Mouse (Mus musculus): Measurements from ENCODE around the gene Plekha1. TPM values are rescaled to one million over a fixed set of nuclear protein-coding genes. Genes with fewer than 3 reads are reported as not detected.
A peak's percentile ranks its signal among the peaks of the same experiment; 100 is the strongest.

Gene Plekha1
- total and polyA plus RNA-seq, 2 experiments from 2014 or later = 51.7 to 94.4 TPM

GRCm38 (mm10) chr7:130959868-130960267 is 94.3 kb downstream of the Plekha1 start:
- Histone ChIP-seq H3K4me2 (ENCODE audit: low read depth, low read length, poor library complexity, severe bottlenecking) (no peak overlapping the region), H3K4me3 (ENCODE audit: low read depth, low read length) (no peak overlapping the region), H3K9me3 (ENCODE audit: low read length) (no peaks in the 10 kb centered on the region), H3K9ac (replicated peaks; ENCODE audit: low read length, poor library complexity, severe bottlenecking) (no peak overlapping the region), H3K27me3 (ENCODE audit: insufficient read depth, low read length) (no peaks in the 10 kb centered on the region), H3K36me3 (ENCODE audit: insufficient read depth, low read length) (no peaks in the 10 kb centered on the region), H3K27ac (ENCODE audit: low read depth, low read length) (no peak overlapping the region), H3K4me1 (ENCODE audit: insufficient read depth, low read length) (no peaks in the 10 kb centered on the region)
- WGBS = 53% methylated on average over 7 of the region's 7 CpGs
- ATAC-seq (ENCODE audit: low FRiP score) (no peak), DNase-seq (ENCODE audit: low spot score) (peak; percentile 74)
- TF ChIP-seq CTCF (IDR thresholded peaks at IDR 0.05) = no peak

DNA sequence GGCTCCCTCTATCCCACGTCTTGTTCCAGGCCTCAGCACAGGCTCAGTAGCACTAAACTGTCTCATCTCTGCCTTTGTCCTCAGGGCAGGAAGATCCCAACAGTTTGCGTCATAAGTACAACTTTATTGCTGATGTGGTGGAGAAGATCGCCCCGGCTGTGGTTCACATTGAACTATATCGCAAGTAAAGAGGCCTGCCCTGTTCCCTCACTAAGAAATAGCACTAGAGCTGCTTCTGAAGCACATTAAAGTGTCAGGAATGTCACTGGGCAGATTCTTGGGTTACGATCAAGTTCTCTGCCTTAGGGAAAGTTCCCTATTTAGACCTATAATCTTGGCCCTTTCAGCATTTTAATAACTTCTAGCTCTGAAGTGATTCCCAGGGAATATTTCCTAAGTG is 95.9 kb downstream of the Plekha1 start:
- H3K4me3 ChIP-seq (ENCODE audit: low read depth, low read length) = no peak overlapping the region
- TF ChIP-seq CTCF (IDR thresholded peaks at IDR 0.05) = no peak
- H3K4me1 ChIP-seq (ENCODE audit: insufficient read depth, low read length) = no peaks in the 10 kb centered on the region
- no peak overlapping the region for H3K9ac ChIP-seq (replicated peaks; ENCODE audit: low read length, poor library complexity, severe bottlenecking)
- no peak overlapping the region for H3K4me2 ChIP-seq (ENCODE audit: low read depth, low read length, poor library complexity, severe bottlenecking)
- H3K36me3 ChIP-seq (ENCODE audit: insufficient read depth, low read length) = no peaks in the 10 kb centered on the region
- H3K9me3 ChIP-seq (ENCODE audit: low read length) = no peaks in the 10 kb centered on the region
- ATAC-seq (ENCODE audit: low FRiP score) (no peak), DNase-seq (ENCODE audit: low spot score) (no peak)
- no peaks in the 10 kb centered on the region for H3K27me3 ChIP-seq (ENCODE audit: insufficient read depth, low read length)
- WGBS = 85% methylated on average over 6 of the region's 6 CpGs
- no peak overlapping the region for H3K27ac ChIP-seq (ENCODE audit: low read depth, low read length)

Small RNA genes lying within 50 kb of the gene (microRNA-seq; reads per million reads assigned to microRNA genes)
- 1.3 reads per million for gene Mir7061 (ENCODE audit: borderline number of aligned reads)

Other genes starting within 250 kb of the Plekha1 start
- not detected in 2 replicates for gene Btbd16, start 91.7 kb upstream of the Plekha1 start, total RNA-seq (2014; rRNA removed)
- 0.29 and 0.32 TPM in 2 replicates for gene Btbd16, start 91.7 kb upstream of the Plekha1 start, polyA plus RNA-seq (2015; fragmentation: Nextera tagmentation; extraction: Ambion mirVana)
- gene Htra1, start 70.4 kb downstream of the Plekha1 start, total RNA-seq (2014; rRNA removed) = 23.5 and 31.8 TPM in 2 replicates
- 32.9 and 33.3 TPM in 2 replicates for gene Htra1, start 70.4 kb downstream of the Plekha1 start, polyA plus RNA-seq (2015; fragmentation: Nextera tagmentation; extraction: Ambion mirVana)
- 0.05 TPM in 1 of 2 replicates, not detected in the other for gene Dmbt1, start 166.3 kb downstream of the Plekha1 start, total RNA-seq (2014; rRNA removed)
- 0.14 and 0.16 TPM in 2 replicates for gene Dmbt1, start 166.3 kb downstream of the Plekha1 start, polyA plus RNA-seq (2015; fragmentation: Nextera tagmentation; extraction: Ambion mirVana)